9 mouse cellular contexts compared by ENCODE assay signal in the genomic region with DNA sequence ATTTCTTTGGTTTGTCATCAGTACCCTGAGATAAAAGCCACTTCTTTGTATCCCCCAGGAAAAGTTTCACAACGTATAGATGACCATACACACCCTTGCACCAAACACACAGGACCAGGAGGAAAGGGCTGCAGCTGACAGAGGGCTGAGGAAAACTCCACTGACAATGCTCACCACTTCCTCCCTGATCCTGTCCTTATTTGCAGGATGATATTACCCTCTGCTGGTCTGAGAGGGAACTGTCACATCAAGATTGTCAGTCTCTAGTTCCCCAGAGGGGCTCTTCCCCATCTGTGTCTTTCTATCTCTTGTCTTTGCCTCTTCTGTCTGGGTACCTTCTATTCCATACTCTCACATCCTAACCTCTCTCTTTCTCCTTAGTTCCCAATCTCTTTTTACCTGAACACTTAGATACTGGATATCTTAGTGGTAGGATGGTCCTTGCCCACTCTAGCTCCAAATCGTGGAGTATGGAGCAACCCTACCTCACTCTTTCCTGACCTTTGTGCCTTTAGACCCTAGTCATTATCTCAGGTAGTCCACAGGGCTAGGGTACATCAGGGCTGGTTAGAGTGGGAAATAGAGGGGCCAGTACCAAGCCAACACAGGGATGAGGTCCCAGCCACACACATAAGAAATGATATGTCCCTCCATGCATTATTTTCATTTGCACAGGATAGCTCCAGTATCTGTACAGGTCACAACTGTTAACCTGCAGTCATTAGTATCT. TPM values are rescaled to one million over a fixed set of nuclear protein-coding genes. Genes with fewer than 3 reads are reported as not detected.
DNase-seq lines count a peak whose midpoint lies in the region; ATAC-seq and TF ChIP-seq lines count a peak whose summit lies in the region.
"Had no signal": no experiment of that assay in that cellular context is flagged by ENCODE, and none has a peak within 500 bp of the region (broad histone marks: within the 10 kb centered on the region; RNA-seq: fewer than 3 reads in every experiment).

No protein-coding gene starts in this region.

- no peaks in the 10 kb centered on the region for H3K79me2 ChIP-seq in heart, adult 2 months (replicated peaks; ENCODE audit: control insufficient read depth, insufficient read depth, low read length)

- H3K36me3 ChIP-seq in heart, adult 2 months (ENCODE audit: control insufficient read depth, insufficient read depth, low read length): no peaks in the 10 kb centered on the region
- H3K36me3 ChIP-seq in heart, embryonic 10.5 days: peaks cover 21% of the 10 kb centered on the region
- H3K36me3 ChIP-seq in E14TG2a.4 (ENCODE audit: insufficient read depth, low read length): peaks cover 51% of the 10 kb centered on the region
- H3K36me3 ChIP-seq in heart, embryonic 16.5 days (ENCODE audit: control insufficient read depth, insufficient read depth): no peaks in the 10 kb centered on the region; the same call in 1 of the 2 replicates
- H3K36me3 ChIP-seq in midbrain, embryonic 14.5 days (ENCODE audit: control insufficient read depth, insufficient read depth, low read length): peaks cover 3% of the 10 kb centered on the region; the same call in 1 of the 2 replicates

- H3K4me2 ChIP-seq in heart, embryonic 16.5 days (ENCODE audit: low read depth, low read length): no peak overlapping the region
- no peak overlapping the region for H3K4me2 ChIP-seq in midbrain, embryonic 14.5 days (ENCODE audit: low read length)
- H3K4me2 ChIP-seq: limb, embryonic 15.5 days had no signal

- no peaks in the 10 kb centered on the region for H3K9me3 ChIP-seq in heart, embryonic 10.5 days
- no peaks in the 10 kb centered on the region for H3K9me3 ChIP-seq in E14TG2a.4 (ENCODE audit: low read length)
- no peaks in the 10 kb centered on the region for H3K9me3 ChIP-seq in heart, embryonic 16.5 days (replicated peaks; ENCODE audit: control insufficient read depth, low read length)
- H3K9me3 ChIP-seq in midbrain, embryonic 14.5 days (ENCODE audit: control insufficient read depth, low read length): no peaks in the 10 kb centered on the region
- H3K9me3 ChIP-seq: limb, embryonic 15.5 days had no signal

- DNase-seq in heart, adult 2 months: no peak
- no peak for DNase-seq in heart, embryonic 10.5 days (ENCODE audit: low spot score)
- DNase-seq in c-Kit-positive CD71-negative TER-119-negative erythroid progenitor cells, embryonic 14.5 days (ENCODE audit: low read depth): peak; percentile 29
- peak; percentile 24 to 46 for DNase-seq in kidney, postnatal 4 days
- peak; percentile 83 for DNase-seq in midbrain, embryonic 14.5 days
- DNase-seq in thymus, postnatal 25 days: peak; percentile 54

- WGBS in heart, adult 2 months: 54% methylated on average over 2 of the region's 2 CpGs
- WGBS in heart, embryonic 10.5 days: 65% methylated on average over 2 of the region's 2 CpGs
- 61% methylated on average over 2 of the region's 2 CpGs for WGBS in heart, embryonic 16.5 days
- WGBS in midbrain, embryonic 14.5 days: 63% methylated on average over 2 of the region's 2 CpGs

- no peak for TF ChIP-seq POLR2A in heart, adult 2 months (IDR thresholded peaks at IDR 0.05; ENCODE audit: insufficient read depth, low read depth, low read length)

- no peaks in the 10 kb centered on the region for H3K27me3 ChIP-seq in heart, adult 2 months (ENCODE audit: control insufficient read depth, insufficient read depth, low read length)
- H3K27me3 ChIP-seq in heart, embryonic 10.5 days (ENCODE audit: insufficient read depth, poor library complexity, severe bottlenecking): no peaks in the 10 kb centered on the region
- no peaks in the 10 kb centered on the region for H3K27me3 ChIP-seq in E14TG2a.4 (ENCODE audit: insufficient read depth, low read length)
- H3K27me3 ChIP-seq in heart, embryonic 16.5 days (ENCODE audit: control insufficient read depth, insufficient read depth, low read length): no peaks in the 10 kb centered on the region
- no peaks in the 10 kb centered on the region for H3K27me3 ChIP-seq in midbrain, embryonic 14.5 days (ENCODE audit: control insufficient read depth, insufficient read depth, low read length)
- H3K27me3 ChIP-seq: limb, embryonic 15.5 days had no signal

- no peak overlapping the region for H3K4me3 ChIP-seq in heart, adult 2 months
- H3K4me3 ChIP-seq in heart, embryonic 10.5 days: no peak overlapping the region
- H3K4me3 ChIP-seq in E14TG2a.4 (replicated peaks; ENCODE audit: low read length): no peak overlapping the region
- no peak overlapping the region for H3K4me3 ChIP-seq in heart, embryonic 16.5 days (ENCODE audit: low read length)
- H3K4me3 ChIP-seq in midbrain, embryonic 14.5 days (replicated peaks; ENCODE audit: low read depth, low read length): no peak overlapping the region
- H3K4me3 ChIP-seq: limb, embryonic 15.5 days had no signal

- no peaks in the 10 kb centered on the region for H3K4me1 ChIP-seq in heart, adult 2 months (ENCODE audit: control insufficient read depth, insufficient read depth, low read length)
- no peaks in the 10 kb centered on the region for H3K4me1 ChIP-seq in heart, embryonic 10.5 days
- no peaks in the 10 kb centered on the region for H3K4me1 ChIP-seq in E14TG2a.4 (replicated peaks; ENCODE audit: low read depth, low read length)
- H3K4me1 ChIP-seq in heart, embryonic 16.5 days (ENCODE audit: control insufficient read depth, insufficient read depth, low read length): no peaks in the 10 kb centered on the region
- no peaks in the 10 kb centered on the region for H3K4me1 ChIP-seq in midbrain, embryonic 14.5 days (ENCODE audit: control insufficient read depth, insufficient read depth, low read length)
- H3K4me1 ChIP-seq: limb, embryonic 15.5 days had no signal

- TF ChIP-seq EP300 in heart, adult 2 months (IDR thresholded peaks at IDR 0.05; ENCODE audit: insufficient read depth, low read depth, low read length): 0 out of 2 replicates have a peak, but pooled peaks have one; percentile 62

- H3K9ac ChIP-seq in heart, adult 2 months (ENCODE audit: low read depth, low read length): no peak overlapping the region
- H3K9ac ChIP-seq in heart, embryonic 16.5 days (ENCODE audit: low read length): no peak overlapping the region
- no peak overlapping the region for H3K9ac ChIP-seq in midbrain, embryonic 14.5 days (replicated peaks; ENCODE audit: low read length)
- H3K9ac ChIP-seq: limb, embryonic 15.5 days had no signal

- TF ChIP-seq CTCF in heart, adult 2 months (IDR thresholded peaks at IDR 0.05): peak; percentile 86
- peak; percentile 50 for TF ChIP-seq CTCF in E14TG2a.4 (conservative IDR thresholded peaks at IDR 0.05; ENCODE audit: low read length)

- intact Hi-C loops in heart, adult 2 months (cut with DNase I): loop anchor here (1.0 to 5.0 kb wide), 4 partner anchors 77 to 396 kb away; no protein-coding TSS in a partner anchor

- 0 out of 2 replicates have a peak, but pooled peaks have one; percentile 41 for ATAC-seq in heart, embryonic 16.5 days (replicated peaks; ENCODE audit: extremely low read depth, insufficient read depth, low FRiP score)
- peak; percentile 80 for ATAC-seq in midbrain, embryonic 14.5 days (ENCODE audit: low FRiP score, low TSS enrichment)

- H3K27ac ChIP-seq in heart, adult 2 months: no peak overlapping the region
- H3K27ac ChIP-seq in heart, embryonic 10.5 days: no peak overlapping the region
- H3K27ac ChIP-seq in heart, embryonic 16.5 days (ENCODE audit: low read length): no peak overlapping the region
- H3K27ac ChIP-seq in midbrain, embryonic 14.5 days (replicated peaks; ENCODE audit: low read depth, low read length): no peak overlapping the region
- H3K27ac ChIP-seq: limb, embryonic 15.5 days had no signal

RNA-seq across cellular contexts. Expression of gene Trip13, which starts 29.7 kb away (rescaled TPM):
- total RNA-seq in heart, adult 2 months (2021): under 1 TPM; 0.14 to 0.21 TPM
- polyA plus RNA-seq in heart, adult 2 months (2012; rRNA removed): 0.20 and 0.27 TPM in 2 replicates
- 52.7 and 62.5 TPM in 2 replicates for polyA plus RNA-seq in heart, embryonic 10.5 days (2016; fragmentation: Nextera tagmentation; extraction: Ambion mirVana)
- polyA plus RNA-seq in heart, embryonic 16.5 days (2015; fragmentation: Nextera tagmentation; extraction: Ambion mirVana): 25.1 and 27.3 TPM in 2 replicates
- 10.1 and 13.9 TPM in 2 replicates for polyA plus RNA-seq in midbrain, embryonic 14.5 days (2014; fragmentation: Nextera tagmentation; extraction: Ambion mirVana)

RNA-seq across cellular contexts. Expression of gene Brd9, which starts 29.8 kb away (rescaled TPM):
- total RNA-seq in heart, adult 2 months (2021): 10 to 100 TPM; 20.3 to 21.3 TPM
- 25.7 and 38.8 TPM in 2 replicates for polyA plus RNA-seq in heart, adult 2 months (2012; rRNA removed)
- polyA plus RNA-seq in heart, embryonic 10.5 days (2016; fragmentation: Nextera tagmentation; extraction: Ambion mirVana): 38.4 and 43.5 TPM in 2 replicates
- polyA plus RNA-seq in heart, embryonic 16.5 days (2015; fragmentation: Nextera tagmentation; extraction: Ambion mirVana): 36.4 and 38.1 TPM in 2 replicates
- polyA plus RNA-seq in midbrain, embryonic 14.5 days (2014; fragmentation: Nextera tagmentation; extraction: Ambion mirVana): 86.8 and 93.4 TPM in 2 replicates

RNA-seq across cellular contexts. Expression of gene Zdhhc11, which starts 55.8 kb away (rescaled TPM):
- total RNA-seq in heart, adult 2 months (2021): not detected
- not detected in 2 replicates for polyA plus RNA-seq in heart, adult 2 months (2012; rRNA removed)
- polyA plus RNA-seq in heart, embryonic 10.5 days (2016; fragmentation: Nextera tagmentation; extraction: Ambion mirVana): not detected in 2 replicates
- not detected in 2 replicates for polyA plus RNA-seq in heart, embryonic 16.5 days (2015; fragmentation: Nextera tagmentation; extraction: Ambion mirVana)
- polyA plus RNA-seq in midbrain, embryonic 14.5 days (2014; fragmentation: Nextera tagmentation; extraction: Ambion mirVana): not detected in 2 replicates
- polyA plus RNA-seq: limb, embryonic 15.5 days had no signal

Comparison
In these comparisons a context has a peak if more than half of its experiments do, and no peak if none do; other contexts are left out.
1. DNase-seq: peak in c-Kit-positive CD71-negative TER-119-negative erythroid progenitor cells, embryonic 14.5 days (single experiment), kidney, postnatal 4 days (2 of 2), midbrain, embryonic 14.5 days (single experiment) and thymus, postnatal 25 days (single experiment); none in heart, adult 2 months (0 of 2) and heart, embryonic 10.5 days (single experiment).